ENCODE assay signal across 9 mouse cellular contexts in genomic region chr12:51827958-51828650, GRCm38 (mm10). TPM values are rescaled to one million over a fixed set of nuclear protein-coding genes. Genes with fewer than 3 reads are reported as not detected.
DNase-seq lines count a peak whose midpoint lies in the region; ATAC-seq and TF ChIP-seq lines count a peak whose summit lies in the region.
"Had no signal": no experiment of that assay in that cellular context is flagged by ENCODE, and none has a peak within 500 bp of the region (broad histone marks: within the 10 kb centered on the region; RNA-seq: fewer than 3 reads in every experiment).

No protein-coding gene starts in this region.

- no peak for TF ChIP-seq POLR2A in ES-Bruce4 (IDR thresholded peaks at IDR 0.05; ENCODE audit: insufficient read depth, low read length)

- peaks cover 13% of the 10 kb centered on the region for H3K36me3 ChIP-seq in heart, embryonic 16.5 days (ENCODE audit: control insufficient read depth, insufficient read depth)
- H3K36me3 ChIP-seq in ES-Bruce4 (ENCODE audit: control insufficient read depth, insufficient read depth, low read length, poor library complexity, severe bottlenecking) (peaks cover 14% of the 10 kb centered on the region), macrophage (ENCODE audit: inconsistent target) (peaks cover 14% of the 10 kb centered on the region; the same call in 1 of the 2 replicates)
- no peaks in the 10 kb centered on the region for H3K36me3 ChIP-seq in forebrain, postnatal 0 days (ENCODE audit: insufficient read depth)

- no peaks in the 10 kb centered on the region for H3K27me3 ChIP-seq in heart, embryonic 16.5 days (ENCODE audit: control insufficient read depth, insufficient read depth, low read length)
- no peaks in the 10 kb centered on the region for H3K27me3 ChIP-seq in ES-Bruce4 (ENCODE audit: control insufficient read depth, insufficient read depth, low read length, poor library complexity, severe bottlenecking)
- H3K27me3 ChIP-seq in forebrain, postnatal 0 days (ENCODE audit: insufficient read depth, low read length) = no peaks in the 10 kb centered on the region
- H3K27me3 ChIP-seq: Patski had no signal

- TF ChIP-seq CTCF in ES-Bruce4 (IDR thresholded peaks at IDR 0.05; ENCODE audit: low read depth, low read length) = no peak
- no peak for TF ChIP-seq CTCF in forebrain, postnatal 0 days (IDR thresholded peaks at IDR 0.05; ENCODE audit: low read depth)

- peak overlapping the region; percentile 85 for H3K4me2 ChIP-seq in heart, embryonic 16.5 days (ENCODE audit: low read depth, low read length)
- H3K4me2 ChIP-seq in forebrain, postnatal 0 days (ENCODE audit: low read depth) = peak overlapping the region; percentile 70

- H3K9ac ChIP-seq in heart, embryonic 16.5 days (ENCODE audit: low read length) = peak overlapping the region; percentile 100
- peak overlapping the region; percentile 97 for H3K9ac ChIP-seq in ES-Bruce4 (ENCODE audit: low read depth, poor library complexity, severe bottlenecking)
- peak overlapping the region; percentile 99 for H3K9ac ChIP-seq in forebrain, postnatal 0 days

- H3K27ac ChIP-seq in heart, embryonic 16.5 days (ENCODE audit: low read length) = peak overlapping the region; percentile 100
- H3K27ac ChIP-seq in ES-Bruce4 (ENCODE audit: insufficient read depth, low read length) = no peak overlapping the region
- peak overlapping the region; percentile 98 for H3K27ac ChIP-seq in forebrain, postnatal 0 days (ENCODE audit: low read depth, low read length)
- no peak overlapping the region for H3K27ac ChIP-seq in macrophage

- WGBS in heart, embryonic 16.5 days = 15% methylated on average over 6 of the region's 6 CpGs
- 21% methylated on average over 6 of the region's 6 CpGs for WGBS in forebrain, postnatal 0 days
- 5% methylated on average over 5 of the region's 6 CpGs for WGBS in macrophage (ENCODE audit: missing documents)

- H3K4me3 ChIP-seq in heart, embryonic 16.5 days (ENCODE audit: low read length) = peak overlapping the region; percentile 84
- H3K4me3 ChIP-seq in ES-Bruce4 (ENCODE audit: low read depth, low read length) (peak overlapping the region; percentile 95), macrophage (ENCODE audit: inconsistent target) (peak overlapping the region; percentile 59)
- H3K4me3 ChIP-seq in forebrain, postnatal 0 days (ENCODE audit: low read depth, low read length) = peak overlapping the region; percentile 80

- no peak for DNase-seq in heart, postnatal 4 days
- no peak for DNase-seq in forebrain, postnatal 0 days
- no peak for DNase-seq in adrenal gland, postnatal 4 days (ENCODE audit: low spot score in 2 of 2)
- DNase-seq in adrenal gland, postnatal 25 days = no peak

- no peak for ATAC-seq in heart, embryonic 16.5 days (replicated peaks; ENCODE audit: extremely low read depth, insufficient read depth, low FRiP score)
- ATAC-seq in forebrain, postnatal 0 days = no peak
- no peak for ATAC-seq in cerebellum, adult (ENCODE audit: insufficient number of reproducible peaks, low FRiP score, low TSS enrichment)

- H3K4me1 ChIP-seq in heart, embryonic 16.5 days (ENCODE audit: control insufficient read depth, insufficient read depth, low read length) = peaks cover 22% of the 10 kb centered on the region
- H3K4me1 ChIP-seq in ES-Bruce4 (ENCODE audit: control insufficient read depth, insufficient read depth, low read length) = no peaks in the 10 kb centered on the region
- peaks cover 14% of the 10 kb centered on the region; the same call in 1 of the 2 replicates for H3K4me1 ChIP-seq in forebrain, postnatal 0 days (ENCODE audit: insufficient read depth)

- no peaks in the 10 kb centered on the region for H3K9me3 ChIP-seq in heart, embryonic 16.5 days (replicated peaks; ENCODE audit: control insufficient read depth, low read length)
- no peaks in the 10 kb centered on the region for H3K9me3 ChIP-seq in ES-Bruce4 (replicated peaks; ENCODE audit: control insufficient read depth, insufficient read depth, low read length, poor library complexity, severe bottlenecking)
- no peaks in the 10 kb centered on the region for H3K9me3 ChIP-seq in forebrain, postnatal 0 days (ENCODE audit: low read length)

- TF ChIP-seq EP300 in ES-Bruce4 (IDR thresholded peaks at IDR 0.05; ENCODE audit: insufficient read depth, low read depth, low read length) = no peak

- H3K79me2 ChIP-seq in macrophage (ENCODE audit: inconsistent target) = peaks cover 70% of the 10 kb centered on the region

RNA-seq across cellular contexts. Expression of gene Hectd1, which starts 1.2 kb away (rescaled TPM):
- 34.5 and 34.7 TPM in 2 replicates for polyA plus RNA-seq in heart, embryonic 16.5 days (2015; fragmentation: Nextera tagmentation; extraction: Ambion mirVana)
- 10 to 100 TPM; 96.8 to 99.6 TPM for total RNA-seq in heart, postnatal 4 days (2021)
- polyA plus RNA-seq in ES-Bruce4 (2011; ENCODE audit: insufficient read depth, insufficient read length, low read depth, missing spikeins) (93.8 and 96.9 TPM in 2 replicates), macrophage (2018) (30.4 to 33.6 TPM (median 31.3 TPM) in 3 replicates)
- total RNA-seq in forebrain, postnatal 0 days (2014; rRNA removed) = 70.5 and 93.6 TPM in 2 replicates
- 18.2 and 27.6 TPM in 2 replicates for polyA plus RNA-seq in forebrain, postnatal 0 days (2015; fragmentation: Nextera tagmentation; extraction: Ambion mirVana)
- 100 to 1,000 TPM; 135 to 424 (median 190) TPM for total RNA-seq in macrophage (2018; cell fraction: chromatin; rRNA removed)
- 10 to 100 TPM; 25.2 to 65.7 (median 46.8) TPM for total RNA-seq in macrophage (2018; cell fraction: cytosol; rRNA removed)
- total RNA-seq in macrophage (2018; cell fraction: nucleus; rRNA removed) = 100 to 1,000 TPM in 25 of 26 experiments, 10 to 100 TPM in 1; 94.9 to 369 (median 125) TPM
- 100 to 1,000 TPM in 1 of 2 experiments, 10 to 100 TPM in 1; 93.9 to 102 TPM for total RNA-seq in adrenal gland, postnatal 4 days (2021)
- total RNA-seq in adrenal gland, postnatal 25 days (2021) = 96.6 and 102 TPM in 2 replicates

Comparison
In these comparisons a context has a peak if more than half of its experiments do, and no peak if none do; other contexts are left out.
1. H3K27ac ChIP-seq: peak in heart, embryonic 16.5 days (single experiment) and forebrain, postnatal 0 days (single experiment); none in ES-Bruce4 (single experiment) and macrophage (single experiment).
2. Peak in every context shown above with its lines, with median percentiles within 50 percentile points of each other: H3K4me3 ChIP-seq and H3K9ac ChIP-seq.